Mouse (Mus musculus) liver, postnatal 0 days (tissue): ENCODE measurements around the gene D5Ertd579e.

Experiments
- CTCF ChIP-seq: sonication (generic); IDR thresholded peaks from 2 replicates; pipeline ENCODE4 v1.5.1; 2016; ENCODE audit warnings: antibody characterized with exemption, low read depth
- EP300 ChIP-seq: IDR thresholded peaks from 2 replicates; pipeline ENCODE4 v1.6.1; 2016; ENCODE audit warnings: antibody characterized with exemption, low read depth, mild to moderate bottlenecking

DNA sequence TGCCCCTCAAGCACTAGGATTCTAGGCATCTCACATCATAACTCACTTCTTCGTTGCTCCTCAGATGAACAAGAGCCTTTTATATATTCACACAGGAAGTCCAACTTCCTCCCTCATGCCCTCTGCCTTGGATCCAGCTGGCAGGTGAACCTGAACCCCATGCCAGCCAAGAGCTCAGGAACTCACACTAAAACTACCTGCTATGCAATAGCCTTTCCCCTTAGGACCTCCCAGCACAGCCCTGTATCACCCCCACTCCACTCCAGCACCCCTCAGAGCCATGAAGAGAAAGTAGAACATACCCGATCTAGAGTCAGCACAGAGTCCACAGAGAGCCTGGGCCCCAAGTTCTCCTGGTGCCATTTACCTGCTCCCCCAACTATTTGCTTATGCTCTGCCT, 31.3 kb upstream of the D5Ertd579e start:
- TF ChIP-seq CTCF, result no peak
- TF ChIP-seq EP300, result no peak
